Mouse (Mus musculus): ENCODE data around the gene Htr1f. TPM values are rescaled to one million over a fixed set of nuclear protein-coding genes. Genes with fewer than 3 reads are reported as not detected.

Gene Htr1f
- polyA plus RNA-seq, 1 experiment from 2014 or later = 0.28 TPM

DNA sequence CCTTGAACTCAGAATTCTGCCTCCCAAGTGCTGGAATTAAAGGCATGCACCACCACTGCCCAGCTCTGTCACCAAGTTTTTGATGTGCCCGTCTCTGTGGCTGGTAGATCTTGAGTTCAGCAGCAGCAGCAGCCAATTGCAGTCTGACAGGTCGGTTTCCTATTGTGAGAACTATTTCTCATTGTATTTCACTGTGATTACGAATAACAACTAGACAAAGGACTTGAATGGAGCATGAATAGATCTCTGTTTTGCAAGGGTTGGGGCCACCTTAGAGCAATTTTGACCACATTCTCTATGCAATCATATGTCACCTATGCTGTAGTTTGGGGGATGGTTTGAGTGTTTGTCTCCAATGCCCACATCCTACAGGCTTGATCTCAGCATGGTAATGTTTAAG, 224.7 kb downstream of the Htr1f start:
- Histone ChIP-seq H3K36me3 (no peaks in the 10 kb centered on the region), H3K4me1 (peaks cover 3% of the 10 kb centered on the region; the same call in 1 of the 2 replicates), H3K27me3 (replicated peaks) (no peaks in the 10 kb centered on the region), H3K9me3 (no peaks in the 10 kb centered on the region), H3K4me2 (replicated peaks) (no peak overlapping the region), H3K27ac (no peak overlapping the region), H3K9ac (no peak overlapping the region), H3K4me3 (no peak overlapping the region)
- WGBS = 77% methylated on average over 3 of the region's 3 CpGs
- ATAC-seq (ENCODE audit: low FRiP score, low read depth) = no peak

DNA sequence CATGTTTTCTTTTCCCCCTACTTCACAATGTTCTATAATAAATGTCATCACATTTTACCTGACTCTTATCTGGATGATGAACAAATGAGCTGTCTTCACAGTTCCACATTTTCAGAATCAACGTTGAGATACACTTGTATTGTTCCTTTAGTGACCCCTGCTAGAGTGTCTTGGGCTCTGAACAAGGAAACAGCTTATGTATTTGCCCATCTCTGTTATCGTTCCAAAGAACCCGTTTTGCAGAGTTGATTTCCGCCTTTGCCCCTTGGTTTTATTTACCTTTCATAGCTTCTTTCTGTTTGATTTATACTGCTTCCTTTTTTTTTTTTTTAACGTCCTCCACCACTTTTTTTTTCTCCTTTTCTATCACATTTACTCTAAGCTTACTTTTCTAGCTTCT, 225.9 kb downstream of the Htr1f start:
- H3K9me3 ChIP-seq = no peaks in the 10 kb centered on the region
- WGBS = 85% methylated on average over 5 of the region's 5 CpGs
- no peak overlapping the region for H3K27ac ChIP-seq
- H3K9ac ChIP-seq = no peak overlapping the region
- H3K27me3 ChIP-seq (replicated peaks) = no peaks in the 10 kb centered on the region
- no peak overlapping the region for H3K4me3 ChIP-seq
- ATAC-seq (ENCODE audit: low FRiP score, low read depth) = no peak
- H3K4me2 ChIP-seq (replicated peaks) = no peak overlapping the region
- no peaks in the 10 kb centered on the region for H3K36me3 ChIP-seq
- H3K4me1 ChIP-seq = no peaks in the 10 kb centered on the region

DNA sequence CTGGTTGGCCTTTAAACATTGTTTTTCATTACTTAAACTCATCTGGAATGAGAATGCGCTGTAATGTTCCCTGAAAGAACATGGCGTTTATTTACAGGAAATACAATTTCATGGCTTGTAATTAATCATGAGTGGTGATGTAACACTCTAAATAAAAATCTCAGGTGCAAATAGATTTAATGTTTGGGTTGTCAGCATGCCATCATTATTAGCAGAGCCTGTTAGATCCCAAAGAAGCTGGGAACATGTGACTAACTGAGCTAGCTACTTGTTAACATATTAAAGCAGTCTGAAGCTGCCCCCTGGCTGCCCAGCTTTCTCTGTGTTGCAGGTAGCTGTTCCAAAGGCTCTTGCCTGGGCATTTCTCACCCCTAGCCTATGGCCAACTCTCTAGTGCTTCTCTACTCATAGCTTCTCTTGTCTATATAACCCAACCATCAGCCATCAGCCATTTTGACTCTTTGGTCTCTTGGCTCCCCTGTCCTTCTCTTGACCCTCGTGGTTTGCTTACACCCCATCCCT, 227.0 kb downstream of the Htr1f start:
- 83% methylated on average over 3 of the region's 3 CpGs for WGBS
- no peak for ATAC-seq (ENCODE audit: low FRiP score, low read depth)

DNA sequence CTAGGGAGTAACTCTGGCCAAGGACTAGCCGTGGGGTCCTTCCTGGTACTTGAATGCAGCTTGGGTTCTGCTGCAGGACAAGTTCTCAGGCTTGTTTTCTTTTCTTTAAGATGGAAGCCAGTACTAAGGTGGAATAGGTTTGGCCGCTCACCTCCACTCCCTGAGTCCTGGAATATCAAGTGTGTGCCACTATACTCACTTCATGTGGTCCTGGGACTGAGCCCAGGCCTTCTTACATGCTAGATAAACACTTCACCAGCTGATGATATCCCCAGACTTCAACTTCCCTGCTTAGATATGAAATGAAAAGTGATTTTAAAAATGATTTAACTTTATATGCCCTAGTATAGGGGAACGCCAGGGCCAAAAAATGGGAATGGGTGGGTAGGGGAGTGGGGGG, 228.3 kb downstream of the Htr1f start:
- 86% methylated on average over 3 of the region's 3 CpGs for WGBS

More for the DNA sequence above, 227.0 kb downstream of the Htr1f start:
- no peaks in the 10 kb centered on the region for H3K9me3 ChIP-seq
- H3K36me3 ChIP-seq = no peaks in the 10 kb centered on the region
- H3K4me1 ChIP-seq = no peaks in the 10 kb centered on the region
- H3K27ac ChIP-seq = no peak overlapping the region
- no peak overlapping the region for H3K9ac ChIP-seq
- H3K27me3 ChIP-seq (replicated peaks) = no peaks in the 10 kb centered on the region
- no peak overlapping the region for H3K4me2 ChIP-seq (replicated peaks)
- H3K4me3 ChIP-seq = no peak overlapping the region

DNA sequence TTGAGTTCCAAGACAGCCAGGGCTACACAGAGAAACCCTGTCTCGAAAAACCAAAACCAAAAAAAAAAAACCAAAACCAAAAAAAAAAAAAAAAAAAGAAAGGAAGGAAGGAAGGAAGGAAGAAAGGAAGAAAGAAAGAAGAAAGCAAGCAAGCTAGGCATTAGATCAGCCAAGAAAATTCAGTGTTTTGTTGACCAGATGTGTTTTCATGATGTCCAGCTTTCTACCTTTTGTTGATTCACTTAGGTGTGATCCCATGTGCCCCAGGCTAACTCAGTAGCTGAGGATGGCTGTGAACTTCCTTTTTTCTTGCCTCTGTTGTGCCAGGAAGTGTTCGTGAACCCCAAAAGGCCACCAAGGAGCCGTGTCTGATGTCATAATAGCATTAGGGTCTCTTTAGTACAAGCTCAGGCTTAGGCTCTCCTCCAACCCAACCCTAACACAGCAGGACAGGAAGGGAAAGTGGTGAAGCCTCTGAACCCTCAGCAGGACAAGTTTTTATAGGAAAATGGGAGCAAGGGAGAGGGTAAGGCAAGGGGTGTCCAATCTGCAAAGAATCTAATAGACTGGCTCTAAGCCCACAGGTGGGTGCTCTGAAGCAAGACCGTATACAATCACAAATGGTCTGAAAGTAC, 228.9 kb downstream of the Htr1f start:
- no peak for ATAC-seq (ENCODE audit: low FRiP score, low read depth)
- 90% methylated on average over 4 of the region's 4 CpGs for WGBS
- H3K27me3 ChIP-seq (replicated peaks) = no peaks in the 10 kb centered on the region

More for the DNA sequence above, 228.3 kb downstream of the Htr1f start:
- Histone ChIP-seq H3K9me3 (no peaks in the 10 kb centered on the region), H3K27me3 (replicated peaks) (no peaks in the 10 kb centered on the region), H3K4me3 (no peak overlapping the region), H3K36me3 (no peaks in the 10 kb centered on the region), H3K4me1 (no peaks in the 10 kb centered on the region), H3K27ac (no peak overlapping the region), H3K9ac (no peak overlapping the region), H3K4me2 (replicated peaks) (no peak overlapping the region)
- no peak for ATAC-seq (ENCODE audit: low FRiP score, low read depth)

DNA sequence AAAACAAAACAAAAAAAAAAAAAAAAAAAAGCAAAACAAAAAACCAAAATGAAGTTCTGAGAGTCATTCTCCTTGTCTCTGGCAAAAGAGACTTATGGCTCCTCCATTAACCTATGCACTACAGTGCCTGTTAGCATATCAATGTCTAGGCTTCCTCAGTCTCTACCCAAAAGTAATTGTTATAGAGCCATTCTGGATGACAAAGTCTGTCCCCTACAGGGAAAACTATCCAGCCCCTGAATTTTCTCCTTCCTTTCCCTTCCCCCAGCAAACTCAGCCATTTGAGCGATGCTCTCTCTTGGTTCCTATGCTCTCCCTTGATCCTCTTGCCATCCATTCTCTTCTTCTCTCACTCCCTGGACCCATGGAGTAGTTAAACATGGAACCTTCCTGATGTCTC, 229.8 kb downstream of the Htr1f start:
- Histone ChIP-seq H3K27me3 (replicated peaks) (no peaks in the 10 kb centered on the region), H3K9me3 (no peaks in the 10 kb centered on the region), H3K9ac (no peak overlapping the region), H3K36me3 (no peaks in the 10 kb centered on the region), H3K4me3 (no peak overlapping the region), H3K4me1 (no peaks in the 10 kb centered on the region), H3K4me2 (replicated peaks) (no peak overlapping the region), H3K27ac (no peak overlapping the region)
- WGBS = 78% methylated on average over 1 of the region's 1 CpGs
- ATAC-seq (ENCODE audit: low FRiP score, low read depth) = no peak

More for the DNA sequence above, 228.9 kb downstream of the Htr1f start:
- Histone ChIP-seq H3K27ac (no peak overlapping the region), H3K4me3 (no peak overlapping the region), H3K4me2 (replicated peaks) (no peak overlapping the region), H3K36me3 (no peaks in the 10 kb centered on the region), H3K4me1 (no peaks in the 10 kb centered on the region), H3K9ac (no peak overlapping the region), H3K9me3 (no peaks in the 10 kb centered on the region)

DNA sequence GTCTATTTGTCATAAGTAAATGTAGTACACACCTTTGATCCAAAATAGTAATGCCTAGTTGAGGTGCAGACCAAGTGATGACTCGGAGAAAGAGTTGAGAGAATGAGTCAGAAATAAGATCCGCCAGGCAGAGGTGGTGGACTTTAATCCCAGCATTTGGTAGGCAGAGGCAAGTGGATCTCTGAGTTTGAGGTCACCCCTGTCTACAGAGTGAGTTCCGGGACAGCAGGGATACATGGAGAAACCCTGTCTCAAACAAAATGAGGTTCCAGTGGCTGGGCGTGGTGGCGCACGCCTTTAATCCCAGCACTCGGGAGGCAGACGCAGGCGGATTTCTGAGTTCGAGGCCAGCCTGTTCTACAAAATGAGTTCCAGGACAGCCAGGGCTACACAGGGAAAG, 230.3 kb downstream of the Htr1f start:
- Histone ChIP-seq H3K36me3 (no peaks in the 10 kb centered on the region), H3K4me2 (replicated peaks) (no peak overlapping the region), H3K4me1 (no peaks in the 10 kb centered on the region), H3K27me3 (replicated peaks) (no peaks in the 10 kb centered on the region), H3K27ac (no peak overlapping the region), H3K4me3 (no peak overlapping the region), H3K9me3 (no peaks in the 10 kb centered on the region), H3K9ac (no peak overlapping the region)
- ATAC-seq (ENCODE audit: low FRiP score, low read depth) = no peak
- WGBS = 96% methylated on average over 10 of the region's 10 CpGs

Small RNAs within 50 kb of the gene (microRNA-seq; reads per million reads assigned to microRNA genes)
- gene Gm23374 = not detected

Data from neural tube, embryonic 12.5 days (tissue).